In the genomic region with DNA sequence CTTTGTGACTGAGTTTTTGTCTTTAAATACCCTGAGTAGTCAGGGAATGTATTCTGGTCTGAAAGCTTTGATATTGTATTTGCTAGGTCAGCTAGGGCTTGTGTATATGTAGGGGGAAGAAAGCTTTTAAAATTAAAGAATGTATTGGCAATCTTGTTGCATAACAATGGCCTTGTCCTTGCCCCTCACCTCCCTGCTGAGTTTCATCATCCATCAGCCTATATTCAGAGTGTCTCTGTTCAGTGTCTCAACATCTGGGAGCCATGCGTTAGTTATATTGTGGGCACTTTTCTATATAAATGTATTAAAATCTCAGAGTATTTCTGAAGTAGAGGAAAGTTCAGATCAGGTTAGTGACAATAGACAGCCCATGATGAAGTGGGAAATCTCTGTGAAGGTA, we compare ENCODE assay signal across 19 mouse cellular contexts.
"Had no signal": no experiment of that assay in that cellular context is flagged by ENCODE, and none has a peak within 500 bp of the region (broad histone marks: within the 10 kb centered on the region; RNA-seq: fewer than 3 reads in every experiment).

No protein-coding gene starts in this region.

- DNase-seq: liver, embryonic 13.5 days; liver, postnatal 0 days; lung, adult 2 months; lung, postnatal 14 days; lung, postnatal 36 days; right cerebral cortex, postnatal 14 days; thymus, adult 2 months; thymus, postnatal 36 days had no signal

- H3K4me2 ChIP-seq: liver, embryonic 13.5 days; liver, embryonic 15.5 days; lung, embryonic 15.5 days; midbrain, embryonic 11.5 days; midbrain, embryonic 13.5 days; midbrain, embryonic 15.5 days; neural tube, embryonic 13.5 days; neural tube, embryonic 15.5 days had no signal

- ATAC-seq: liver, postnatal 0 days; lung, postnatal 0 days; midbrain, embryonic 13.5 days; midbrain, embryonic 15.5 days had no signal

- H3K9ac ChIP-seq: liver, embryonic 13.5 days; liver, embryonic 15.5 days; liver, postnatal 0 days; lung, embryonic 15.5 days; midbrain, embryonic 13.5 days; midbrain, embryonic 15.5 days; neural tube, embryonic 13.5 days; neural tube, embryonic 15.5 days had no signal

- H3K36me3 ChIP-seq: liver, embryonic 13.5 days; liver, embryonic 15.5 days; lung, embryonic 15.5 days; midbrain, embryonic 13.5 days; midbrain, embryonic 15.5 days; neural tube, embryonic 13.5 days; neural tube, embryonic 15.5 days had no signal

- H3K27ac ChIP-seq: liver, embryonic 13.5 days; liver, embryonic 15.5 days; lung, embryonic 15.5 days; macrophage; midbrain, embryonic 13.5 days; midbrain, embryonic 15.5 days; neural tube, embryonic 13.5 days; neural tube, embryonic 15.5 days had no signal

- H3K4me1 ChIP-seq: liver, embryonic 13.5 days; liver, embryonic 15.5 days; lung, embryonic 15.5 days; megakaryocyte, embryonic 14.5 days; midbrain, embryonic 13.5 days; midbrain, embryonic 15.5 days; neural tube, embryonic 13.5 days; neural tube, embryonic 15.5 days had no signal

- H3K4me3 ChIP-seq: liver, embryonic 13.5 days; liver, embryonic 15.5 days; lung, embryonic 15.5 days; megakaryocyte, embryonic 14.5 days; midbrain, embryonic 13.5 days; midbrain, embryonic 15.5 days; myocyte; neural tube, embryonic 13.5 days; neural tube, embryonic 15.5 days had no signal

- H3K27me3 ChIP-seq: liver, embryonic 13.5 days; liver, embryonic 15.5 days; lung, embryonic 15.5 days; megakaryocyte, embryonic 14.5 days; midbrain, embryonic 13.5 days; midbrain, embryonic 15.5 days; neural tube, embryonic 13.5 days; neural tube, embryonic 15.5 days had no signal

- H3K9me3 ChIP-seq: liver, embryonic 13.5 days; liver, embryonic 15.5 days; lung, embryonic 15.5 days; megakaryocyte, embryonic 14.5 days; midbrain, embryonic 15.5 days; neural tube, embryonic 13.5 days; neural tube, embryonic 15.5 days had no signal
